Mouse (Mus musculus) lung, adult 10 weeks (tissue): ENCODE measurements around the gene Ndufaf7. TPM values are rescaled to one million over a fixed set of nuclear protein-coding genes. Genes with fewer than 3 reads are reported as not detected.

Experiments used
- polyA plus RNA-seq: library from polyadenylated mRNA; stranded (reverse); fragments of 350-450 nt; fragmentation: Illumina TruSeq; extraction: RNeasy Lipid Tissue Mini Kit (QIAGEN cat#74804); gene quantifications from one replicate; pipeline ENCODE4 v1.2.3, GENCODE M21; 2014; ENCODE audit warnings: low read depth, low replicate concordance; ENCODE audit not compliant: insufficient read depth

Ndufaf7 gene
- polyA plus RNA-seq, result 29.8 TPM

GRCm38 (mm10) chr17:78936466-78937228 is at the start of gene Ndufaf7, which contains the start of gene Cebpz:
Gene Ndufaf7, plus strand, starts transcription at chr17:78937136.
Gene Cebpz, minus strand, starts transcription at chr17:78937066.

GRCm38 (mm10) chr17:78906892-78907291 is 30.0 kb upstream of the Ndufaf7 start, which contains the start of gene Sult6b1:
Gene Sult6b1, minus strand, starts transcription at chr17:78906992.

GRCm38 (mm10) chr17:78916369-78916813 is 20.5 kb upstream of the Ndufaf7 start, which contains the start of gene Cebpzos:
Gene Cebpzos, plus strand, starts transcription at chr17:78916500.

Other genes starting within 250 kb of the Ndufaf7 start
- gene Strn, start 199.9 kb upstream of the Ndufaf7 start, polyA plus RNA-seq, result 4.1 TPM
- gene Heatr5b, start 101.8 kb upstream of the Ndufaf7 start, polyA plus RNA-seq, result 9.7 TPM
- 13.7 TPM for gene Gpatch11, start 101.6 kb upstream of the Ndufaf7 start, polyA plus RNA-seq
- gene Eif2ak2, start 54.6 kb upstream of the Ndufaf7 start, polyA plus RNA-seq, result 5.6 TPM
- not detected for gene Sult6b1, start 30.1 kb upstream of the Ndufaf7 start, polyA plus RNA-seq
- gene Cebpzos, start 20.6 kb upstream of the Ndufaf7 start, polyA plus RNA-seq, result 45.2 TPM
- gene Cebpz, start 70 bp upstream of the Ndufaf7 start, polyA plus RNA-seq, result 19.1 TPM
- gene Prkd3, start 83.7 kb downstream of the Ndufaf7 start, polyA plus RNA-seq, result 18.0 TPM
- 11.4 TPM for gene Qpct, start 114.8 kb downstream of the Ndufaf7 start, polyA plus RNA-seq